Mouse (Mus musculus): ENCODE measurements around the gene Igsf6. TPM values are rescaled to one million over a fixed set of nuclear protein-coding genes. Genes with fewer than 3 reads are reported as not detected.

Gene Igsf6
- 0.04 TPM for polyA plus RNA-seq (2012; fragmentation: generic; extraction: Trizol)

GRCm38 (mm10) chr7:121074281-121074680, at the start of gene Igsf6:
Igsf6 (minus strand) TSS chr7:121074572.
- Histone ChIP-seq H3K79me2 (ENCODE audit: control insufficient read depth, insufficient read depth) (no peaks in the 10 kb centered on the region), H3K4me2 (ENCODE audit: low read depth) (no peak within 1 kb of the TSS), H3K27me3 (ENCODE audit: control insufficient read depth, insufficient read depth, insufficient read length) (no peaks in the 10 kb centered on the region), H3ac (ENCODE audit: control insufficient read depth, insufficient read length) (no peak within 1 kb of the TSS), H3K4me3 (no peak within 1 kb of the TSS), H3K36me3 (ENCODE audit: control insufficient read depth, insufficient read depth) (peaks cover 12% of the 10 kb centered on the region)
- TF ChIP-seq MYOG (IDR thresholded peaks at IDR 0.05; ENCODE audit: control insufficient read depth in 1 of 3, insufficient read depth in 1 of 3, insufficient read length in 2 of 3, low read depth in 2 of 3), result no peak
- TF ChIP-seq MYOD1 (IDR thresholded peaks at IDR 0.05; ENCODE audit: control insufficient read depth in 1 of 3, insufficient read length in 2 of 3, low read depth in 2 of 3), result no peak
- no peak for TF ChIP-seq USF1 (IDR thresholded peaks at IDR 0.05; ENCODE audit: low read depth)
- no peak for TF ChIP-seq POLR2AphosphoS2 (IDR thresholded peaks at IDR 0.05; ENCODE audit: insufficient read length, low read depth)

- TF ChIP-seq MYOD1 (IDR thresholded peaks at IDR 0.05; ENCODE audit: control insufficient read depth in 1 of 3, insufficient read length in 2 of 3, low read depth in 2 of 3) (no peak), MYOG (IDR thresholded peaks at IDR 0.05; ENCODE audit: control insufficient read depth in 1 of 3, insufficient read depth in 1 of 3, insufficient read length in 2 of 3, low read depth in 2 of 3) (no peak), POLR2AphosphoS2 (IDR thresholded peaks at IDR 0.05; ENCODE audit: insufficient read length, low read depth) (no peak), USF1 (IDR thresholded peaks at IDR 0.05; ENCODE audit: low read depth) (no peak), E2F4 (IDR thresholded peaks at IDR 0.05; ENCODE audit: insufficient read depth) (no peak), SRF (IDR thresholded peaks at IDR 0.05; ENCODE audit: control insufficient read depth, insufficient read length, low read depth) (no peak), CEBPB (IDR thresholded peaks at IDR 0.05; ENCODE audit: insufficient read depth, poor library complexity, severe bottlenecking) (no peak), TCF12 (IDR thresholded peaks at IDR 0.05; ENCODE audit: insufficient read depth, poor library complexity, severe bottlenecking) (no peak), TCF3 (IDR thresholded peaks at IDR 0.05; ENCODE audit: insufficient read length, low read depth) (no peak), MAX (IDR thresholded peaks at IDR 0.05; ENCODE audit: low read depth) (no peak), POLR2A (IDR thresholded peaks at IDR 0.05; ENCODE audit: insufficient read length, low read depth) (no peak), REST (IDR thresholded peaks at IDR 0.05; ENCODE audit: insufficient read depth, insufficient read length) (no peak)
- Histone ChIP-seq H3K4me3 (no peak overlapping the region), H3K4me2 (ENCODE audit: low read depth) (peak overlapping the region; percentile 16), H3ac (ENCODE audit: control insufficient read depth, insufficient read length) (no peak overlapping the region), H3K79me2 (ENCODE audit: control insufficient read depth, insufficient read depth) (no peaks in the 10 kb centered on the region), H3K27me3 (ENCODE audit: control insufficient read depth, insufficient read depth, insufficient read length) (peaks cover 2% of the 10 kb centered on the region), H3K36me3 (ENCODE audit: control insufficient read depth, insufficient read depth) (no peaks in the 10 kb centered on the region)
Observed at GRCm38 (mm10) chr7:121120143-121120818, 45.9 kb upstream of the Igsf6 start.

GRCm38 (mm10) chr7:121111762-121112161, 37.4 kb upstream of the Igsf6 start:
- Histone ChIP-seq H3ac (ENCODE audit: control insufficient read depth, insufficient read length) (no peak overlapping the region), H3K4me3 (no peak overlapping the region), H3K4me2 (ENCODE audit: low read depth) (peak overlapping the region; percentile 9), H3K27me3 (ENCODE audit: control insufficient read depth, insufficient read depth, insufficient read length) (no peaks in the 10 kb centered on the region), H3K36me3 (ENCODE audit: control insufficient read depth, insufficient read depth) (no peaks in the 10 kb centered on the region), H3K79me2 (ENCODE audit: control insufficient read depth, insufficient read depth) (no peaks in the 10 kb centered on the region)
- TF ChIP-seq REST (IDR thresholded peaks at IDR 0.05; ENCODE audit: insufficient read depth, insufficient read length) (no peak), MAX (IDR thresholded peaks at IDR 0.05; ENCODE audit: low read depth) (no peak), POLR2AphosphoS2 (IDR thresholded peaks at IDR 0.05; ENCODE audit: insufficient read length, low read depth) (no peak)

GRCm38 (mm10) chr7:121111321-121111720, 36.9 kb upstream of the Igsf6 start:
- H3K27me3 ChIP-seq (ENCODE audit: control insufficient read depth, insufficient read depth, insufficient read length), result no peaks in the 10 kb centered on the region
- no peaks in the 10 kb centered on the region for H3K79me2 ChIP-seq (ENCODE audit: control insufficient read depth, insufficient read depth)
- TF ChIP-seq MYOD1 (IDR thresholded peaks at IDR 0.05; ENCODE audit: control insufficient read depth in 1 of 3, insufficient read length in 2 of 3, low read depth in 2 of 3), result no peak
- TF ChIP-seq CEBPB (IDR thresholded peaks at IDR 0.05; ENCODE audit: insufficient read depth, poor library complexity, severe bottlenecking), result no peak
- no peak for TF ChIP-seq SRF (IDR thresholded peaks at IDR 0.05; ENCODE audit: control insufficient read depth, insufficient read length, low read depth)
- no peak for TF ChIP-seq E2F4 (IDR thresholded peaks at IDR 0.05; ENCODE audit: insufficient read depth)
- TF ChIP-seq MYOG (IDR thresholded peaks at IDR 0.05; ENCODE audit: control insufficient read depth in 1 of 3, insufficient read depth in 1 of 3, insufficient read length in 2 of 3, low read depth in 2 of 3), result no peak
- TF ChIP-seq TCF12 (IDR thresholded peaks at IDR 0.05; ENCODE audit: insufficient read depth, poor library complexity, severe bottlenecking), result no peak
- no peak for TF ChIP-seq USF1 (IDR thresholded peaks at IDR 0.05; ENCODE audit: low read depth)
- TF ChIP-seq TCF3 (IDR thresholded peaks at IDR 0.05; ENCODE audit: insufficient read length, low read depth), result no peak
- TF ChIP-seq POLR2A (IDR thresholded peaks at IDR 0.05; ENCODE audit: insufficient read length, low read depth), result no peak
- TF ChIP-seq POLR2AphosphoS2 (IDR thresholded peaks at IDR 0.05; ENCODE audit: insufficient read length, low read depth), result no peak
- H3ac ChIP-seq (ENCODE audit: control insufficient read depth, insufficient read length), result no peak overlapping the region
- no peaks in the 10 kb centered on the region for H3K36me3 ChIP-seq (ENCODE audit: control insufficient read depth, insufficient read depth)
- peak overlapping the region; percentile 9 for H3K4me2 ChIP-seq (ENCODE audit: low read depth)
- H3K4me3 ChIP-seq, result no peak overlapping the region

- no peak overlapping the region for H3ac ChIP-seq (ENCODE audit: control insufficient read depth, insufficient read length)
- no peak for TF ChIP-seq SRF (IDR thresholded peaks at IDR 0.05; ENCODE audit: control insufficient read depth, insufficient read length, low read depth)
- TF ChIP-seq MYOD1 (IDR thresholded peaks at IDR 0.05; ENCODE audit: control insufficient read depth in 1 of 3, insufficient read length in 2 of 3, low read depth in 2 of 3), result no peak
- no peak for TF ChIP-seq E2F4 (IDR thresholded peaks at IDR 0.05; ENCODE audit: insufficient read depth)
- TF ChIP-seq REST (IDR thresholded peaks at IDR 0.05; ENCODE audit: insufficient read depth, insufficient read length), result no peak
- no peak for TF ChIP-seq CEBPB (IDR thresholded peaks at IDR 0.05; ENCODE audit: insufficient read depth, poor library complexity, severe bottlenecking)
- TF ChIP-seq MYOG (IDR thresholded peaks at IDR 0.05; ENCODE audit: control insufficient read depth in 1 of 3, insufficient read depth in 1 of 3, insufficient read length in 2 of 3, low read depth in 2 of 3), result no peak
- no peak for TF ChIP-seq USF1 (IDR thresholded peaks at IDR 0.05; ENCODE audit: low read depth)
- TF ChIP-seq TCF3 (IDR thresholded peaks at IDR 0.05; ENCODE audit: insufficient read length, low read depth), result no peak
- TF ChIP-seq POLR2AphosphoS2 (IDR thresholded peaks at IDR 0.05; ENCODE audit: insufficient read length, low read depth), result no peak
- no peak for TF ChIP-seq TCF12 (IDR thresholded peaks at IDR 0.05; ENCODE audit: insufficient read depth, poor library complexity, severe bottlenecking)
- no peak for TF ChIP-seq POLR2A (IDR thresholded peaks at IDR 0.05; ENCODE audit: insufficient read length, low read depth)
- TF ChIP-seq MAX (IDR thresholded peaks at IDR 0.05; ENCODE audit: low read depth), result no peak
- H3K27me3 ChIP-seq (ENCODE audit: control insufficient read depth, insufficient read depth, insufficient read length), result no peaks in the 10 kb centered on the region
- no peak overlapping the region for H3K4me2 ChIP-seq (ENCODE audit: low read depth)
- no peaks in the 10 kb centered on the region for H3K36me3 ChIP-seq (ENCODE audit: control insufficient read depth, insufficient read depth)
- no peaks in the 10 kb centered on the region for H3K79me2 ChIP-seq (ENCODE audit: control insufficient read depth, insufficient read depth)
- H3K4me3 ChIP-seq, result no peak overlapping the region
Observed at GRCm38 (mm10) chr7:121107851-121108250, 33.5 kb upstream of the Igsf6 start.

Measured in myocyte (in vitro differentiated cells).